Mouse (Mus musculus) heart, embryonic 16.5 days (tissue): ENCODE measurements at regions not wholly inside any gene's neighbourhood (a gene's known extent, or its start where the extent isn't known, plus 50 kb on each side); places are given as distances from the start of the nearest gene placed in this dataset.

ENCODE experiments used
- ATAC-seq: fragments of 200-750 bp; cut with Nextera tagmentation; replicated peaks from 2 replicates; pipeline ENCODE4 v1.8.0; 2017; ENCODE audit warnings: moderate number of reproducible peaks; ENCODE audit not compliant: insufficient read depth, low FRiP score; ENCODE audit errors: extremely low read depth
- H3K27ac ChIP-seq: fragments of 300-500 bp; sonication (generic); 2 replicates; pipeline ENCODE4 v1.5.1; 2014; ENCODE audit warnings: mild to moderate bottlenecking, low read length, control low read depth, moderate library complexity
- H3K27me3 ChIP-seq: fragments of 300-500 bp; sonication (generic); 2 replicates; pipeline ENCODE4 v1.6.1; 2014; ENCODE audit warnings: low read length, mixed read lengths; ENCODE audit not compliant: control insufficient read depth, insufficient read depth
- H3K36me3 ChIP-seq: fragments of 300-500 bp; sonication (generic); 2 replicates; pipeline ENCODE4 v1.6.1; 2014; ENCODE audit not compliant: control insufficient read depth, insufficient read depth
- H3K4me1 ChIP-seq: fragments of 300-500 bp; sonication (generic); 2 replicates; pipeline ENCODE4 v1.6.1; 2014; ENCODE audit warnings: low read length, mixed read lengths; ENCODE audit not compliant: control insufficient read depth, insufficient read depth
- H3K4me2 ChIP-seq: fragments of 300-500 bp; sonication (generic); 2 replicates; pipeline ENCODE4 v1.6.1; 2014; ENCODE audit warnings: low read depth, mild to moderate bottlenecking, control low read depth, low read length
- H3K4me3 ChIP-seq: fragments of 300-500 bp; sonication (generic); 2 replicates; pipeline ENCODE4 v1.5.1; 2014; ENCODE audit warnings: mild to moderate bottlenecking, control low read depth, low read length
- H3K9ac ChIP-seq: fragments of 300-500 bp; sonication (generic); 2 replicates; pipeline ENCODE4 v1.6.1; 2014; ENCODE audit warnings: low read length, control low read depth
- H3K9me3 ChIP-seq: fragments of 300-500 bp; sonication (generic); replicated peaks from 2 replicates; pipeline ENCODE4 v1.6.1; 2016; ENCODE audit warnings: low read length; ENCODE audit not compliant: control insufficient read depth
- WGBS: fragments of 180-500 bp; shearing (Covaris S2); extraction: QIAGEN DNeasy Blood & Tissue Kit; methylation state at CpG from one replicate; pipeline ENCODE4 v1.1.7; 2014; 5-methylcytosine and 5-hydroxymethylcytosine counted together

GRCm38 (mm10) chr17:15650089-15650742 lies 54.6 kb upstream of the Chd1 start:
- H3K27me3 ChIP-seq = no peaks in the 10 kb centered on the region
- H3K27ac ChIP-seq = no peak overlapping the region
- no peaks in the 10 kb centered on the region; the same call in 1 of the 2 replicates for H3K4me1 ChIP-seq
- ATAC-seq = no peak
- no peak overlapping the region for H3K4me2 ChIP-seq
- H3K36me3 ChIP-seq = no peaks in the 10 kb centered on the region
- WGBS = 48% methylated on average over 8 of the region's 8 CpGs
- H3K4me3 ChIP-seq = no peak overlapping the region
- H3K9ac ChIP-seq = no peak overlapping the region
- no peaks in the 10 kb centered on the region for H3K9me3 ChIP-seq

GRCm38 (mm10) chr17:15651869-15652268 lies 52.9 kb upstream of the Chd1 start:
- H3K27me3 ChIP-seq = no peaks in the 10 kb centered on the region
- 69% methylated on average over 3 of the region's 3 CpGs for WGBS
- H3K4me3 ChIP-seq = no peak overlapping the region
- no peak overlapping the region for H3K4me2 ChIP-seq
- H3K9ac ChIP-seq = no peak overlapping the region
- no peaks in the 10 kb centered on the region; the same call in 1 of the 2 replicates for H3K4me1 ChIP-seq
- no peak overlapping the region for H3K27ac ChIP-seq
- H3K9me3 ChIP-seq = no peaks in the 10 kb centered on the region
- H3K36me3 ChIP-seq = no peaks in the 10 kb centered on the region
- no peak for ATAC-seq
